Mouse (Mus musculus): ENCODE data around the gene Hk2.

DNA sequence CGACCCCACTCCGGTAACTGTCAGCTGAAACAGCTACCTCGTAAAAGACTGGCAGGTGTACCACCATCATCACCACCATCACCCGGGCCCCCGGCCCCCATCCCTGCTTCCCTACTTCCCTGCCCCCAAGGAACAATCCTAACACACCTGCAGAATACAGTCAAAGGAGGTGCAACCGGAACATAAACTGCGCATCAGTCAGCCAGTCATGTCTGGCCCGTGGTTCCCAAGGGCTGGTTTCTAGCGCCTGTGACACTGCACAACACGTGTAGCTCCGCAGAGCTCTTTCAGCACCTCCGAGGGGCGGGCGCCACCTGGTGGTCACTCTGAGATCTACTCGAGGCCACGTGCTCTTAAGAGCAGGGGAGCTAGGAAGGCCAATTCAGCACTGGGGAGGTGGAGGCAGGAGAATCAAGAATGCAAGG, 71.6 kb downstream of the Hk2 start:
- peak; percentile 99 for TF ChIP-seq CTCF (IDR thresholded peaks at IDR 0.05; ENCODE audit: low read depth)
- no peak for TF ChIP-seq EP300 (IDR thresholded peaks at IDR 0.05; ENCODE audit: low read depth)
